In genomic region chr12:86849945-86850626, GRCm38 (mm10) we compare ENCODE assay signal across 12 mouse cellular contexts. TPM values are rescaled to one million over a fixed set of nuclear protein-coding genes. Genes with fewer than 3 reads are reported as not detected.
DNase-seq lines count a peak whose midpoint lies in the region; ATAC-seq lines count a peak whose summit lies in the region.
"Had no signal": no experiment of that assay in that cellular context is flagged by ENCODE, and none has a peak within 500 bp of the region (broad histone marks: within the 10 kb centered on the region; RNA-seq: fewer than 3 reads in every experiment).

No protein-coding gene starts in this region.

- H3K9me3 ChIP-seq in kidney, embryonic 16.5 days (ENCODE audit: low read length) = no peaks in the 10 kb centered on the region
- 0 out of 2 replicates have a peak, but pooled peaks cover 2% of the 10 kb centered on the region for H3K9me3 ChIP-seq in hindbrain, embryonic 12.5 days (replicated peaks)
- no peaks in the 10 kb centered on the region for H3K9me3 ChIP-seq in midbrain, embryonic 14.5 days (ENCODE audit: control insufficient read depth, low read length)

- 69% methylated on average over 10 of the region's 10 CpGs for WGBS in kidney, embryonic 16.5 days
- 53% methylated on average over 10 of the region's 10 CpGs for WGBS in hindbrain, embryonic 12.5 days
- 42% methylated on average over 10 of the region's 10 CpGs for WGBS in midbrain, embryonic 14.5 days

- no peaks in the 10 kb centered on the region for H3K36me3 ChIP-seq in kidney, embryonic 16.5 days (ENCODE audit: insufficient read depth, low read length)
- H3K36me3 ChIP-seq in hindbrain, embryonic 12.5 days = no peaks in the 10 kb centered on the region
- no peaks in the 10 kb centered on the region for H3K36me3 ChIP-seq in midbrain, embryonic 14.5 days (ENCODE audit: control insufficient read depth, insufficient read depth, low read length)

- H3K9ac ChIP-seq in kidney, embryonic 16.5 days (replicated peaks; ENCODE audit: low read length) = no peak overlapping the region
- peak overlapping the region; percentile 8; the same call in 1 of the 2 replicates for H3K9ac ChIP-seq in hindbrain, embryonic 12.5 days
- H3K9ac ChIP-seq in midbrain, embryonic 14.5 days (replicated peaks; ENCODE audit: low read length) = 0 out of 2 replicates have a peak overlapping the region, but pooled peaks have one; percentile 18

- no peak overlapping the region for H3K27ac ChIP-seq in kidney, embryonic 16.5 days (ENCODE audit: low read length)
- peak overlapping the region; percentile 83 for H3K27ac ChIP-seq in hindbrain, embryonic 12.5 days
- H3K27ac ChIP-seq in midbrain, embryonic 14.5 days (replicated peaks; ENCODE audit: low read depth, low read length) = peak overlapping the region; percentile 77

- peak; percentile 48 for DNase-seq in kidney, postnatal 10 days
- peak; percentile 55 for DNase-seq in brain, embryonic 18.5 days (ENCODE audit: low read depth, low spot score)
- DNase-seq in midbrain, embryonic 14.5 days = peak; percentile 86
- DNase-seq in adrenal gland, postnatal 14 days = no peak
- no peak for DNase-seq in heart, adult 11 months
- DNase-seq in adipocyte (ENCODE audit: low spot score) = no peak
- DNase-seq: cerebellum, adult 8-10 months; gastrocnemius, postnatal 25 days; kidney, adult 11 months had no signal

- H3K4me1 ChIP-seq in kidney, embryonic 16.5 days (ENCODE audit: insufficient read depth, low read length) = peaks cover 10% of the 10 kb centered on the region; the same call in 1 of the 2 replicates
- peaks cover 20% of the 10 kb centered on the region for H3K4me1 ChIP-seq in hindbrain, embryonic 12.5 days
- H3K4me1 ChIP-seq in midbrain, embryonic 14.5 days (ENCODE audit: control insufficient read depth, insufficient read depth, low read length) = peaks cover 21% of the 10 kb centered on the region

- H3K4me3 ChIP-seq in kidney, embryonic 16.5 days (ENCODE audit: low read length) = no peak overlapping the region
- H3K4me3 ChIP-seq in hindbrain, embryonic 12.5 days = no peak overlapping the region
- no peak overlapping the region for H3K4me3 ChIP-seq in midbrain, embryonic 14.5 days (replicated peaks; ENCODE audit: low read depth, low read length)

- H3K4me2 ChIP-seq in kidney, embryonic 16.5 days (replicated peaks; ENCODE audit: low read depth, low read length) = no peak overlapping the region
- no peak overlapping the region for H3K4me2 ChIP-seq in hindbrain, embryonic 12.5 days (replicated peaks)
- peak overlapping the region; percentile 18 for H3K4me2 ChIP-seq in midbrain, embryonic 14.5 days (ENCODE audit: low read length)

- ATAC-seq in kidney, embryonic 16.5 days (ENCODE audit: low FRiP score, low TSS enrichment) = no peak
- peak; percentile 61 for ATAC-seq in hindbrain, embryonic 12.5 days (ENCODE audit: low FRiP score)
- peak; percentile 48; the same call in 1 of the 2 replicates for ATAC-seq in midbrain, embryonic 14.5 days (ENCODE audit: low FRiP score, low TSS enrichment)

- H3K27me3 ChIP-seq in kidney, embryonic 16.5 days (ENCODE audit: insufficient read depth, low read length) = no peaks in the 10 kb centered on the region
- H3K27me3 ChIP-seq in hindbrain, embryonic 12.5 days = no peaks in the 10 kb centered on the region
- H3K27me3 ChIP-seq in midbrain, embryonic 14.5 days (ENCODE audit: control insufficient read depth, insufficient read depth, low read length) = no peaks in the 10 kb centered on the region
- H3K27me3 ChIP-seq: CH12.LX had no signal

RNA-seq across cellular contexts. Expression of gene Irf2bpl, which starts 34.5 kb away (rescaled TPM):
- 30.3 and 30.4 TPM in 2 replicates for polyA plus RNA-seq in kidney, embryonic 16.5 days (2015; fragmentation: Nextera tagmentation; extraction: Ambion mirVana)
- 75.9 and 86.3 TPM in 2 replicates for polyA plus RNA-seq in hindbrain, embryonic 12.5 days (2016; fragmentation: Nextera tagmentation; extraction: Ambion mirVana)
- 71.6 and 80.2 TPM in 2 replicates for polyA plus RNA-seq in midbrain, embryonic 14.5 days (2014; fragmentation: Nextera tagmentation; extraction: Ambion mirVana)
- 48.4 and 53.8 TPM in 2 replicates for total RNA-seq in adrenal gland, postnatal 14 days (2021)

Comparison
In these comparisons a context has a peak if more than half of its experiments do, and no peak if none do; other contexts are left out.
1. DNase-seq: peak in kidney, postnatal 10 days (single experiment), brain, embryonic 18.5 days (single experiment) and midbrain, embryonic 14.5 days (single experiment); none in adrenal gland, postnatal 14 days (single experiment), heart, adult 11 months (single experiment) and adipocyte (single experiment).